Comparison of ENCODE assay signal across 10 mouse cellular contexts in genomic region chr2:166152734-166153398, GRCm38 (mm10). TPM values are rescaled to one million over a fixed set of nuclear protein-coding genes. Genes with fewer than 3 reads are reported as not detected.
DNase-seq lines count a peak whose midpoint lies in the region; ATAC-seq lines count a peak whose summit lies in the region.
"Had no signal": no experiment of that assay in that cellular context is flagged by ENCODE, and none has a peak within 500 bp of the region (broad histone marks: within the 10 kb centered on the region; RNA-seq: fewer than 3 reads in every experiment).

No protein-coding gene starts in this region.

- peak overlapping the region; percentile 95 for H3K4me2 ChIP-seq in kidney, embryonic 15.5 days
- H3K4me2 ChIP-seq in embryonic facial prominence, embryonic 11.5 days (ENCODE audit: low read depth, low read length) = peak overlapping the region; percentile 88
- H3K4me2 ChIP-seq in hindbrain, embryonic 13.5 days = peak overlapping the region; percentile 84
- peak overlapping the region; percentile 95 for H3K4me2 ChIP-seq in midbrain, embryonic 16.5 days (ENCODE audit: low read length)

- WGBS in kidney, embryonic 15.5 days = 46% methylated on average over 11 of the region's 11 CpGs
- WGBS in embryonic facial prominence, embryonic 11.5 days = 32% methylated on average over 11 of the region's 11 CpGs
- WGBS in hindbrain, embryonic 13.5 days = 67% methylated on average over 11 of the region's 11 CpGs
- 66% methylated on average over 11 of the region's 11 CpGs for WGBS in midbrain, embryonic 16.5 days

- H3K36me3 ChIP-seq in kidney, embryonic 15.5 days = no peaks in the 10 kb centered on the region
- H3K36me3 ChIP-seq in embryonic facial prominence, embryonic 11.5 days (replicated peaks; ENCODE audit: control insufficient read depth, insufficient read depth, low read depth, low read length) = no peaks in the 10 kb centered on the region
- no peaks in the 10 kb centered on the region for H3K36me3 ChIP-seq in hindbrain, embryonic 13.5 days
- H3K36me3 ChIP-seq in midbrain, embryonic 16.5 days (ENCODE audit: control insufficient read depth, insufficient read depth, low read length) = no peaks in the 10 kb centered on the region
- H3K36me3 ChIP-seq: G1E had no signal

- no peak for ATAC-seq in kidney, embryonic 15.5 days (replicated peaks; ENCODE audit: low FRiP score)
- ATAC-seq in embryonic facial prominence, embryonic 11.5 days (replicated peaks; ENCODE audit: insufficient number of reproducible peaks, low FRiP score, low TSS enrichment, low read depth) = no peak
- no peak for ATAC-seq in hindbrain, embryonic 13.5 days (ENCODE audit: low FRiP score)
- ATAC-seq in midbrain, embryonic 16.5 days = no peak

- DNase-seq in kidney, adult 9 months = no peak
- DNase-seq in embryonic facial prominence, embryonic 11.5 days (ENCODE audit: low spot score) = no peak
- no peak for DNase-seq in c-Kit-positive CD71-positive TER-119-positive erythroid progenitor cells, embryonic 14.5 days (ENCODE audit: low spot score)
- DNase-seq in ovary, postnatal 10 days (ENCODE audit: low spot score) = no peak
- DNase-seq in cerebellum, postnatal 36 days = no peak
- DNase-seq: kidney, postnatal 10 days had no signal

- peaks cover 76% of the 10 kb centered on the region for H3K4me1 ChIP-seq in kidney, embryonic 15.5 days
- H3K4me1 ChIP-seq in embryonic facial prominence, embryonic 11.5 days (ENCODE audit: control insufficient read depth, insufficient read depth, low read length) = peaks cover 20% of the 10 kb centered on the region
- peaks cover 79% of the 10 kb centered on the region for H3K4me1 ChIP-seq in hindbrain, embryonic 13.5 days (replicated peaks)
- peaks cover 38% of the 10 kb centered on the region for H3K4me1 ChIP-seq in midbrain, embryonic 16.5 days (ENCODE audit: control insufficient read depth, insufficient read depth, low read length)

- H3K27me3 ChIP-seq in kidney, embryonic 15.5 days = no peaks in the 10 kb centered on the region
- no peaks in the 10 kb centered on the region for H3K27me3 ChIP-seq in embryonic facial prominence, embryonic 11.5 days (ENCODE audit: control insufficient read depth, insufficient read depth, low read length)
- H3K27me3 ChIP-seq in hindbrain, embryonic 13.5 days = peaks cover 42% of the 10 kb centered on the region
- peaks cover 2% of the 10 kb centered on the region; the same call in 1 of the 2 replicates for H3K27me3 ChIP-seq in midbrain, embryonic 16.5 days (ENCODE audit: control insufficient read depth, insufficient read depth, low read depth, low read length)

- peak overlapping the region; percentile 69 for H3K4me3 ChIP-seq in kidney, embryonic 15.5 days (replicated peaks)
- H3K4me3 ChIP-seq in embryonic facial prominence, embryonic 11.5 days (ENCODE audit: low read depth, low read length) = peak overlapping the region; percentile 86
- H3K4me3 ChIP-seq in hindbrain, embryonic 13.5 days = peak overlapping the region; percentile 75
- H3K4me3 ChIP-seq in midbrain, embryonic 16.5 days (ENCODE audit: low read depth, low read length) = peak overlapping the region; percentile 83; the same call in 1 of the 2 replicates

- H3K9ac ChIP-seq in kidney, embryonic 15.5 days = 0 out of 2 replicates have a peak overlapping the region, but pooled peaks have one; percentile 61
- H3K9ac ChIP-seq in embryonic facial prominence, embryonic 11.5 days (replicated peaks; ENCODE audit: low read length) = no peak overlapping the region
- H3K9ac ChIP-seq in hindbrain, embryonic 13.5 days = peak overlapping the region; percentile 30; the same call in 1 of the 2 replicates
- 0 out of 2 replicates have a peak overlapping the region, but pooled peaks have one; percentile 32 for H3K9ac ChIP-seq in midbrain, embryonic 16.5 days (ENCODE audit: low read depth, low read length)

- no peak overlapping the region for H3K27ac ChIP-seq in kidney, embryonic 15.5 days
- no peak overlapping the region for H3K27ac ChIP-seq in embryonic facial prominence, embryonic 11.5 days (replicated peaks; ENCODE audit: low read depth, low read length)
- H3K27ac ChIP-seq in hindbrain, embryonic 13.5 days = peak overlapping the region; percentile 67; the same call in 1 of the 2 replicates
- no peak overlapping the region for H3K27ac ChIP-seq in midbrain, embryonic 16.5 days (ENCODE audit: low read length)

- H3K9me3 ChIP-seq in kidney, embryonic 15.5 days (replicated peaks) = no peaks in the 10 kb centered on the region
- no peaks in the 10 kb centered on the region for H3K9me3 ChIP-seq in embryonic facial prominence, embryonic 11.5 days (replicated peaks; ENCODE audit: control insufficient read depth, low read length)
- no peaks in the 10 kb centered on the region for H3K9me3 ChIP-seq in hindbrain, embryonic 13.5 days
- no peaks in the 10 kb centered on the region for H3K9me3 ChIP-seq in midbrain, embryonic 16.5 days (replicated peaks; ENCODE audit: control insufficient read depth, low read length, poor library complexity, severe bottlenecking)

RNA-seq across cellular contexts. Expression of gene Sulf2, which starts 2.6 kb away (rescaled TPM):
- polyA plus RNA-seq in kidney, embryonic 15.5 days (2015; fragmentation: Nextera tagmentation; extraction: Ambion mirVana) = 61.0 and 65.3 TPM in 2 replicates
- polyA plus RNA-seq in embryonic facial prominence, embryonic 11.5 days (2014; fragmentation: Nextera tagmentation; extraction: Ambion mirVana) = 166 and 168 TPM in 2 replicates
- 88.6 and 113 TPM in 2 replicates for polyA plus RNA-seq in hindbrain, embryonic 13.5 days (2015; fragmentation: Nextera tagmentation; extraction: Ambion mirVana)
- 88.1 and 94.5 TPM in 2 replicates for polyA plus RNA-seq in midbrain, embryonic 16.5 days (2015; fragmentation: Nextera tagmentation; extraction: Ambion mirVana)
- polyA plus RNA-seq: G1E had no signal
